Mouse (Mus musculus) brain, embryonic 18.5 days (tissue): ENCODE measurements at regions not wholly inside any gene's neighbourhood (a gene's known extent, or its start where the extent isn't known, plus 50 kb on each side); places are given as distances from the start of the nearest gene placed in this dataset.

ENCODE experiments used
- DNase-seq: peaks from one replicate; pipeline ENCODE4 v3.0.0-alpha.2; 2012; ENCODE audit warnings: low read depth, low spot score

GRCm38 (mm10) chr4:45588322-45588721 is 56.1 kb upstream of the Shb start:
- no peak for DNase-seq

- DNase-seq = no peak
Observed at GRCm38 (mm10) chr4:45587202-45587601, 54.9 kb upstream of the Shb start.

GRCm38 (mm10) chr4:45586310-45586709 is 54.0 kb upstream of the Shb start:
- DNase-seq = no peak

- no peak for DNase-seq
Observed at GRCm38 (mm10) chr4:45585188-45585820, 53.0 kb upstream of the Shb start.

- no peak for DNase-seq
Observed at GRCm38 (mm10) chr4:45583966-45584365, 51.7 kb upstream of the Shb start.

GRCm38 (mm10) chr4:45582496-45582895 is 50.2 kb upstream of the Shb start:
- no peak for DNase-seq
